Mouse (Mus musculus) brain, embryonic 18.5 days (tissue): ENCODE data around the gene Tbc1d4.
"Not testable (repeated sequence)": the region's sequence is repeated elsewhere in the genome, so short reads cannot be mapped to it uniquely, and the experiment has no call there.

Source experiments
- DNase-seq: peaks from one replicate; pipeline ENCODE4 v3.0.0-alpha.2; 2012; ENCODE audit warnings: low read depth, low spot score

Gene Tbc1d4

DNA sequence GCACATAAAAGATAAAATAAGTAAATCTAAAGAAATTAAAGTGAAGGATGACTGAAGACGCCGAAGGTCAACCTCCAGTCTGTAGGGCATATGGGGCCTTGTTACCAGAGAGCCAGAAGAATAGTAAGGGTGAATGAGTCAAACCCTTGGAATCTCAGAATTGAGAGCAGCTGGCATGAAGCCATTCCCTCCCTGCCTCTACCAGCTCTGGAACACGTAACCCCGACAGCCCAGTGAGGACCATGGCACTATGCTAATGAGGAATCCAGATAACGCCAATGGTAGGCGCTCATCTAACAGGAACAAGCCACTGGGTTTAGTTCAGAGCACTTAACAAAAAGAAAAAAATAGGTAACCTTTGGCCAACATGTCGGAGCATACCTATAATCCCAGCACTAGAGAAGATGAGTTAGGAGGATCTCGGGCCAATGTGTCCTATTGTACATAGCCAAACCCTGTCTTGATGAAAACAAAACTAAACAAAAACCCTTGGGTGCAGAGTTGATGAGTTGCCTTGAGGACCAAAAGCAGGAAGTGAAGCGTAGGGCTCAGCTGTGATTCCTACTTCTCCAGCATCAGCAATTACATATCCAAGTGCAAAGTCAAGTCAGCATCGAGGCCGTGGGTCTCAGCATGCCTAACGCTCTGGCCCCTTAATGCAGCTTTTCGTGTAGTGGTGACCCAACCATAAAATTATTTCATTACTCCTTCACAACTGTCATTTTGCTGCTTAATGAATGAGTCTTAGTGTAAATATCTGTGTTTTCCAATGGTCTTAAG lies 13.5 kb downstream of the Tbc1d4 start:
- no peak for DNase-seq

DNA sequence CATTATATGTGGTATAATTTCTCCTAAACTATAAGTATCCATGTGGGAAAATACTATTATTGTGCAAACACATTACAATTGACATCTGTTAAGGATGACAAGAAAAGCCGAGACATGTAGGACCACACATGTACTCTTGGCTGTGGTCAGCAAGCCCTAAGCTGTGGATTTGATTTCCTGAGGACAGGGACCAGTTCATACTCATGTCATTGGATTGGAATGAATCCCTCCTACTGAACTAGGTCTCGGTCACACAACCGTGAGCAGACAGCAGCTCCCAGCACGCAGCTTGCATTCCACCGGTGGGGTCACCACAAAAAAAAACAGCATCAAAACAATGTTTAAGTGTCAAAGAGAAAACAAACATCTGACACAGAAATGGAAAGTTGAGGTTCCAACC lies 15.0 kb downstream of the Tbc1d4 start:
- DNase-seq: no peak

DNA sequence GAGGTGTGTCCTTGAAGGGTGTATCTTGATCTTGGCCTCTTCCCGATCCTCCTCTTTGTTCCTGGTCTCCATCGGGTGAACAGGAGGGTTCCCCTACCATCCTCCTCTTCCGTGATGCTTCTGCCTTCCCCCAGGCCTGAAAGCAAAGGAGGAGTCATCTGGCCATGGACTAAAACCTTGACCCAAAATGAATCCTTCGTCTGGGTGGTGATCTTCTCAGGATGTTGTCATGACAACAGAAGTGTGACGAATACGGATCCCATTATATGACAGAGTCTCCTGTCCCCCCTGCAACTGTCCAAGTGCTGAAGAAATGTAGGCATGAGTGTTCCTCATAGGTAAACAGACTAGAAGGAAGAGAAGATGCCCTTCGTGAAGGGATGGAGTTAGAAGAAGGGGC lies 15.7 kb downstream of the Tbc1d4 start:
- no peak for DNase-seq

DNA sequence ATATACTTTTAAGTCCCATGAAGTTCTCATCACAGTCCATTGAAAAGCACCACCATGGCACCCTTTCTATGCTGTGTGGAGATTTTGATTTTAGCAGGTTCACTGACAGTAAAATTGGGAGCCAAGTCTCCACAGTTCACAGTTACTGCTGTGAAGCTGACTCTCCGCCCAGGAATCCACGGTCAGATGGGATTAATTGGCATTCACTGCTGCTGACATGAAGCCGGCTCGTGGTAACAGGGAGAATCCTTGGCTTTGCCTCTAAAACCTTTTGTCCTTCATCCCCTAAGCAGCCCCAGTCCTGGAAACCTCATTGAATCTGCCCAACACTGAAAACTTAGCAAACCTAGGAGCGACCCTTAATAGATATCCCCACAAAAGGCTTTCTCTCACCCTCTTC lies 17.9 kb downstream of the Tbc1d4 start:
- DNase-seq: no peak

DNA sequence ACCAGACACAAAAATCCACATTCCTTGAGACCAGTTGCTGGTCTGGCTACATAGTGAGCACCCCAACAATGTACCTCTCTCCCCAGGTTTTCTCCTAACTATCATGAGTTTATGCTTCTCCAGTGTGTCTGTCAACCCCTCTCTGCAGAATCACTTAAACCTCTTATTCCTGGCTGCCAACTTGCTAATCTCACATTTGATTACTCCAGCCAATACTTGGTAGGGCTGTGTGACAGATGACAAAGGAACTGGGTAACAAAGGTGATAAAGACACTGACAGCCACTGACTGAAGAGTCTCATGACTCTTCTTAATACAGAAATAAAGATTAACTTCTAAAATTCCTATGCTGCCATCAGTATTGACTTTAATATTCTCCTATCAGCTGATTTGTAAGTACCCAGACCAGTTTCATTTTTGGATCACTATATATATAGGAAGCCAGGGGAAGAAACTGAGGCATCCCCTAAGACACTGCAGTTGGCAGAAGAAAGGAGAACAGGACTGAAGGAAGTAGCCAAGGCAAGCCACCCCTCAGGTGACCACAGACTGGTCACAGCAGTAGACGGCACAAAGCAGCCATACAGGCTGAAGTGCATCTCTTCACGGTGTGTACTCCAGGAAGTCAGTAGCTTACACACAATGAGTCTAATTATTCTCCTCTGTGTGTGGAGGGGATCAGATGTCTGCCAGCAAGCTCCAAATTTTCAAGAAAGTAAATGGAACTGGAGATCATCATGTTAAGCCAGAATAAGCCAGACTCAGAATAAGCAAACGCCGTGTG lies 20.6 kb downstream of the Tbc1d4 start:
- DNase-seq: not testable (repeated sequence)

DNA sequence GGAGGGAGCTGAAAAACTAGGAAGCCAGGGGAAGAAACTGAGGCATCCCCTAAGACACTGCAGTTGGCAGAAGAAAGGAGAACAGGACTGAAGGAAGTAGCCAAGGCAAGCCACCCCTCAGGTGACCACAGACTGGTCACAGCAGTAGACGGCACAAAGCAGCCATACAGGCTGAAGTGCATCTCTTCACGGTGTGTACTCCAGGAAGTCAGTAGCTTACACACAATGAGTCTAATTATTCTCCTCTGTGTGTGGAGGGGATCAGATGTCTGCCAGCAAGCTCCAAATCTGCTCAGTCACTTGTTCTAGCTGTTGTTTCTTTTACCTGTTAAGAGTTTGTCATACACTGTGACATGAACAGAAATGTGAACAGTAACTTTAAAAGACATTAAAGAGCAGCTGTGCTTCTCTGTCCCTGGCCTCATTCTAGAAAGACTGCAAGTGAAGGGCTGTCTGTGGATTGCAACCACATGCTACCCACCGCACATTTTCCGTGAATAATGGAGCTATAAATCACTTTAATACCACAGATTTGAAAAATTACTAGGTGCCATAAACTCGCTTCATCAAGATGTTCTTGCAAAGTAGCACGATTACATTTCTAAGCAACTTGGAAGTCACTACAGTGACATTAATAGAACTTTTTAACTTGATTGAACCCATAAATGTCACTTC lies 21.5 kb downstream of the Tbc1d4 start:
- not testable (repeated sequence) for DNase-seq

DNA sequence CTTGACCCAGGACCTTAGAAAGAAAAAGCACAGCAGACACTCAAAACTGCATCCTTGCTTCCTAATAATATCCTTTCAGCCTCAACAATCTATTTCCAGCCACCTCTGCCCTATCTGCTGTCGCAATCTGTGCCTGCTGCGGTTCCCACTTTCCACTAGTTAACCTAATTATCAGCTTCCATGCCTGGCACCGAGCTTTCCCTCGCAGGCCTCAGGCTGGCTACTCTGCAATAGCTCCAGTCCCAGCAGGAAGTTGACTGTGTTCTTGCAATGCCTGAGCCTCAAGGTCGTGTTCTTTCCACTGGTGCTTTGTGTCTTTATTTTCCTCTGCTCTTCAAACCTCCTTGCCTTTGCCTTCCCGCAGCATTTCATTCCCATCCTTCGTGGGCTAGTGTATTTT lies 22.9 kb downstream of the Tbc1d4 start:
- no peak for DNase-seq

DNA sequence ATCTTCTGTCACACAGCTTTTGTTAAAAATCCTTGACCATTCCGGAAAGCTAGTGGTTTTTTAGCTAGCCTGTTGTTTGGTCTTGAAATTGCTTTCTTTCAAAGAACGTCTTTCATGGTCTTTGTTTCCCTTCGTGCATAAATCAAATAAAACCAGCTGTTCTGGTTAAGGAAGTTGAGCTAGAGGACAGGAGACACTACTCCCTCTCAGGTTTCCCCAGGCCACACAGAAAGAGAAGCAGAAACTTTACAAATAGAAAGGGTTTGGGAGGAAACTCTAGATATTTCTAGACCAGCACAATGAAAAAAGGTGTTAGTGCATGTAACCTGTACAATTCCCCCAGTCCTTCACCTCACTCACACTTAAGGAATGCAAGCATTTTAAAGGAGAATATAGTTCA lies 33.3 kb downstream of the Tbc1d4 start:
- DNase-seq: no peak

DNA sequence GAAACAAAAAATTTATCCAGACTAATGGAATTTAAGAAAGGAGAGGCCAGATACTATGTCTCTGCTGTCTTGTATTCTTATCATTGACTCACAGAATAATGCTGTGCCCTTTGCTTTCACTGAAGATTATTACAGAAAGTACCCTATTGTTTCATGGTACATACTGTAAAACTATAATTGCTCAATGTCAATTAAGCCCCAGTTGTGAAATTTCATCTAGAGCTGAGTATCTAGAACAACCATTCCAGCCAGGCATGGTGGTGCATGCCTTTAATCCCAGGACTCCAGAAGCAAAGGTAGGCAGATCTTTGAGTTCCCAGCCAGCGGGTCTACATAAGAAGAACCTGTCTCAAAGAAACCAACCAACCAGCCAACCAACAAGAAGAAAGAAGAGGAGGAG lies 34.5 kb downstream of the Tbc1d4 start:
- DNase-seq: no peak

DNA sequence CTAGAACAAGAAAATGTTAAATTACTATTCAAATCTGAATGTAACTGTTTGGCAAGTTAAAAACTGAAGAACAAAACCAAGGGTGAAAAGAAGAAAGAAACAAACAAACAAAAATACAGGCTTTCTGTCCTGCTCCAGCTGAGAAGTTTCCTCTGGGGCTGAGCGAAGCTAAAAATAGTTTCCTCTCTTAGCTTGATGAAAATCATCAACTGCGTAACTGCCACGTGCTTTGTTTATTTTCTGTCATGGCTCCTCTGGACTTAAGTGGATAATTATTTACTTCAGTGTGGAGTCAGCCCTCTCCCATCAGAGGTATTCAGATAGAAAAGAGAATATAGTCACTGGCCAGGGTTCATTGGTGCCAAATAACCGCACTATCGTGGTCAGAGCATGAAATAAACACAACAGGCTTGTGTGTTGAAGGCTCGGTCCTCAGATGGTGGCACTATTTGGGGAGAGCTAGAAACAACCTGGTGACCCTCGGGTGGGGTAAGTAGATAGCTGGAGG lies 35.8 kb downstream of the Tbc1d4 start:
- no peak for DNase-seq

DNA sequence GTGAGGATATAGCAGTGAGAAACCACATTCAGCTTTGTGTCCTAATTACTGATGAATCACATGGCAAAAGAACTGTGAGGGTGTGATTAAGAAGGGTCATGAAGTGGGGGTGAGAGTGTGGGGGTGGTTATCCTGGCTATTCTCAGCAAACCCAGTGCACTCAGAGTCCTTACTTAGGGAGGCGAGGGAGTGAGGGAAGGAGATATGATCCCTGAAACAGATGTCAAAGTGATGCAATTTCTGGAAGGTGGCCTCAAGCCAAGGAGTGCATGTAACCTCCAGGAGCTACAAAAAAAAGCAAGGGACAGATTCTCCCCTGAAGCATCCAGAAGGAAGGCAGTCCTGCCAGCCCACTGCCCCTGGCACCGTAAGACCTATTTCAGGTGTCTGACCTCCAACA lies 40.2 kb downstream of the Tbc1d4 start:
- no peak for DNase-seq

DNA sequence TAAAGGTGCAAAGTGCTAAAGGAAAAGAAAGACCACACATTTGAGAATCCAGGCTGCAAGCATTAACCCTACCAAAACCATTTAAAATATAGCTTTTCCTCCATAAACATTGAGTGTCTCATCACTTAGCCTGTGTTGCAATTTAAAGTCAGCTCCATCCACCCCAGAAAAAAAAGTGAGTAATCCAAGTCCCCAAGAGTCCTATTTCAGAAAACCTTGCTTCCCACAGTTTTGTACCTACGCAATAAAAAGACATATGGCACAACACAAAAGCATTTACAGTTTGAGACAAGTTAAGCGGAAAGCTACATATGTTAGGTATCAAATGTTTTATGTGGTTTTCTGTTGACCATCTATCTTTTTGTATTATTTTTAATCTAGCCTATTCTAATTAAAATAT lies 42.3 kb downstream of the Tbc1d4 start:
- no peak for DNase-seq

DNA sequence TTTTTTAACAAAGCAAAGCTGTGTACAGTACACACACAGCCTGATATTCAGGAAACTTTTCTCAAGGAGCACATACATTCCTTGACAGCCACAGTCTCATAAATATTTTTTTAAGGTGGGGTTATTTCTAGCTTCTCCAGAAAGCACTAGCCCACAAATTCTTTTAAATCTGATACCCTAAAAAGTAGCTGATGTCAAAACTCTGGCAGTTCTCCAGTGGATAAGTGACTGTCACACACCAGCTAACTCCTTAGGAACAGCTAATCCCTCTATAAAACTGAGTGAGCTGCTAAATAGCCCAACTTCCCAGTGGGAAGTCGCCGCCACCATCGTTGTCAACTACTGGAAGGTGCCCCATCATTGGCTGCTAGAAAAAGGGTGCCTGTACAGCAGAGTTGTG lies 43.3 kb downstream of the Tbc1d4 start:
- DNase-seq: no peak

DNA sequence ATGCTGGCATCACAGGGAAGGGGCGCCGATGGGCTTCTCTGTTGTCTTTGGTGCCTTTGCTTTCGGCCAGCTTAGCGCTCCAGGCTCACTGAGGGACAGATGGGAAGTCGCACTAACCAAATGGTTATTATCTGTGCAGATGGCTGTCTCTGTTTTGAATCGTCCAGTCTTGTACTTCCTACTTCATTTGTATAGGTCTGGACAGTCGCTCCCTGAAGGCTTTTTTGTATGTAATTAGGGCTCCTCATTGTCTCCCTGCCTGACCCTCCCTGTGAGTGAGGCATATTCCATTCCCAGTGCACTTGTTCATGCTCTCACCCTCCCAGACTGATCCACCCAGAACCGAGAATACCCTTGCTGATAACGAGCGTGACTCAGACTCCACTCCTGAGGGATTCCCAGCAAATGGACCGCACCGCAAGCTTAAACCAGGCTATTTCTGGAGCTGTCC lies 47.7 kb downstream of the Tbc1d4 start:
- DNase-seq: no peak

DNA sequence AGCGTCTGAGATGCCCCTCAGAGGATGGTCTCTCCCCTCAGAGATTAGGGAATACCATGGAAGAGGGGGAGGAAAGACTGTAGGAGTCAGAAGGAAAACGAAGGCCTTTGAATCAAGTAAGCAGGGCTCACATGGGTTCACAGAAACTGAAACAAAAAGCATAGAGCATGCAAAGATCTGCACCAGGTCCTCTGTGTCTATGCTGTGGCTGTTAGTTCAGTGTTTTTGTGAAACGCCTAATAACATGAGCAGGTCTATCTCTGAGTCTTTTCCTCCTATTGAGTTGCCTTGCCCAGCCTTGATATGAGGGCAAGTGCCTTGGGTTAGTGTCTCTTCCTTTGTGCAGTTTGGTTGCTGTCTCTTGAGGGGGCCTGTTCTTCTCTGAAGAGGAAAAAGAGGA lies 49.5 kb downstream of the Tbc1d4 start:
- DNase-seq: no peak

DNA sequence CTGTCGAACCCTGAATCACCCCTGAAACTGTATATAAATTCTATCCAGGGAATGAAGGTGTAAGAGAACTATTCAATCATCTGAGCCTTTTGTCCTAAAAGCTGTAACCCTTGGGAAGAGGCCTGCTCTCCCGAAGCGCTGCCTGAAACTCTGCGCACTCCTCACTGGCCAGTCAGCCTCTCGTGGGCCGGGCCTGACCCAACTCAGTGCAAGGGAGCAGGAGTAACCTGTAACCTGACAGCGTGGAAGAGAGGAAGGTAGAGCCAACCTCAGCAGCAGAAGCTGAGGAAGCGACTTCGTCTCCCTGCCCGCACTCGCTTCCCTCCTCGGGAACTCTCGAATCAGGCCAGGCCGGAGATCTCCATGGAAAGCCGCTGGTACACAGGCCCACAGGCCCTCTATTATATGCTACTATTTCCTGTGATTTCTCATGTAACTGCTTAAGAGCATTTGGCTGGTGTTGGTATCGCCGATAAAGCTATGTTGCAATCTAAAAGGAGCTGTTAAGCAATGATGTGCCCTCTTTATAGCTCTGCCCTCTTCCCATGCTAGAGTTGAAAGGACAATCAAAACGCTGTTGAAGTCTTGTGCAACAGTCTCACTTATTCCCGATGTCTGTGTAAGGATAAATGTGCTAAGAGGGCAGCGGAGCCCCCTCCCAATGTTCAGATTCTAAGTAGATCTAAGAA lies 60.0 kb downstream of the Tbc1d4 start:
- no peak for DNase-seq

DNA sequence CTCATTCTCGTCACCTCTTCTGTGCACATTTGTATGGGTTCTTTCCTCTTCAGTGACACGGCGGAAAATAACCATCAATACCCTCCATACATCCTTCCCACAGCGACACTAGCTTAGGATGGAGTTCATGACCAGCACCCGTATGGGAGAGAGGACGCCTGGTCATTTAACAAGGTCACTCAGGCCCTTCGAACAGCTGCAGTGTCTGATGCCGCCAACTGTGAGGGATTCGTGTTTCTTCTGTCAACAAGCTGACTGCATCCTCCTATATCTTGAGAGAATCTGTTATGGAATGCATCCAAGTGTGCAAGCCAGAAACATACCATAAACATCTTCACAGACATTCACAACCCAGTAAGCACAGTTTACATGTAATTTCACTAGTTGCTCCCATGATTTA lies 67.1 kb downstream of the Tbc1d4 start:
- DNase-seq: no peak

DNA sequence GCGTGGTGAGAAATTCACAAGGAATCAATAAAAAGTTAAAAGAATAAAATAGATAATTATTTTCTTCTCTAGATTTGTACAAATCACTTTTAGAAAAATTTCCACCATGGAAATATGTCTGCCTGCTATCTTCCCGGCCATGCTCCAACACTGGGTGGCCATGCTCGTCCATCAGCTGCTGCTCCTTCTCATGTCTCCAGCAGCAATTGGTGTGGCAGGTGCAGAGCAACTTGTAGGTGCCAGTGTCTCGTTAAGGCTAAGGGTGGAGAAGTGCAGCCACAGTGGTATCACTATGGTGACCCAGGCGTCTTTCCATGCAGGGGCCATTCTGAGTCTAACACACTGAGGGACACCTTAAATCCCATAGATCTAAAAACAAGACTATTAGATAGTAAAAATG lies 67.8 kb downstream of the Tbc1d4 start:
- DNase-seq: no peak

DNA sequence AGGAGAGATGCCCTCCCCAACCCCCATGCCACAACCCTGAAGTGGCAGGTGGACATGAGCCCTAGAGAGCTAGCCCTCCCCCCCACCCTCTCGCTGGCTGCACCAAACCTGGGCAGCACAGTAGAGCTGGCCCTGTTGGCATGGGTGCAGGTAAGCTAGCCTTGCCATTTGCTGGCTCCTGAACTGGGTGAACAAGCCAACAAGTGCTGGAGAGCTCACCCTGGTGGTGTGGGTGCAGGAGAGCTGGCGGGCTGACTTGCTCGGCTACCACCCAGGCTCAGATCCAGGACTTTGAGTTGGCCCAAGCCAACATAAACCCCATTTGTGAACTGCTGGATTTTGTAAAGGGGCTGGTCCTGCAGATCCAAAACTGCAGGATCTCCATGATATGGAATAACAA lies 68.5 kb downstream of the Tbc1d4 start:
- DNase-seq: no peak

DNA sequence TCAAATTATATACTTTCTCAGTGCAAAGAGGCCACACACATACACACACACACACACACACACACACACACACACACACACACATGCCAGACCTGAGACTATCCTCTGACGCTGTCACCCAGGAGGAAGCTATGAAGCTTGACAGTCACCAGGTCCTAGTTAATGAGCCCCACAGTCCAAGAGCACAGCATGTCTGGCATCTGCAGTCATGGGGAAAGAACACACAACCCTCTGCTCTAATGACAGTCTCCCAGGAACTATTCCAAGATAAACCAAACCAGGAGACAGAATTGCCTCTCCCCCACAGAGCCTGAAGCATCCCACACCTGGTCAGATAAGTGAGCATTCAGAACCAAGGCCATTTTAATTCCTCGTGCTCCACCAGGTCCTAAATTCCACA lies 71.1 kb downstream of the Tbc1d4 start:
- DNase-seq: no peak

DNA sequence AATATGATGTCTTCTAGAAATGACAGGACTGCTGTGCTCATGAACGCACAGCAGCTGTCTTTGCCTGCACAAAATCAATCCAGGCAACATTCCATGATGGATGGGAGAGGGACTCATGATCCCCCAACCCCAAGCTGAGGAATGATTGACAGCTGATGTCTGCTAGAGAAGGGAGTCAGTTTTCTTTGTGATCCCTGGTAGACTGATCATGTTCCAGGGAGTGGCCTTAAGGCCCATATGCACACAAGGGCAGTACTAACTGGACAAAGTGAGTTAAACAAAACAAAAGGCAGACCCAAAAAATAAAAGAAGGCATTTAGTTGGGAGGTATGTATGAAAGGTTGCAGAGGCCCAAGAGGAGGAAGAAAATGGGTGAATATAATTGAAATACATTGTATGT lies 71.6 kb downstream of the Tbc1d4 start:
- no peak for DNase-seq
